Mouse (Mus musculus): Measurements from ENCODE around the gene Bcar3. TPM values are rescaled to one million over a fixed set of nuclear protein-coding genes. Genes with fewer than 3 reads are reported as not detected.
"Not testable (repeated sequence)": the region's sequence is repeated elsewhere in the genome, so short reads cannot be mapped to it uniquely, and the experiment has no call there.

The Bcar3 gene
- polyA plus RNA-seq, 1 experiment from 2014 or later: 13.7 TPM

GRCm38 (mm10) chr3:122378634-122379033, 84.7 kb downstream of the Bcar3 start:
- H3K36me3 ChIP-seq (ENCODE audit: control insufficient read depth, insufficient read depth, low read length): no peaks in the 10 kb centered on the region
- H3K9me3 ChIP-seq (replicated peaks; ENCODE audit: control insufficient read depth, low read length): no peaks in the 10 kb centered on the region
- H3K4me3 ChIP-seq (replicated peaks; ENCODE audit: low read length): no peak overlapping the region
- 58% methylated on average over 6 of the region's 6 CpGs for WGBS
- no peak overlapping the region for H3K9ac ChIP-seq (ENCODE audit: low read length)
- no peak overlapping the region for H3K27ac ChIP-seq (ENCODE audit: low read length)
- no peak overlapping the region for H3K4me2 ChIP-seq (ENCODE audit: low read depth, low read length)
- H3K27me3 ChIP-seq (ENCODE audit: control insufficient read depth, insufficient read depth, low read length): no peaks in the 10 kb centered on the region
- H3K4me1 ChIP-seq (ENCODE audit: control insufficient read depth, insufficient read depth, low read length): 0 out of 2 replicates have a peak, but pooled peaks cover 3% of the 10 kb centered on the region
- no peak for ATAC-seq (ENCODE audit: insufficient read depth, low FRiP score)

- WGBS: 60% methylated on average over 5 of the region's 5 CpGs
- no peak for ATAC-seq (ENCODE audit: insufficient read depth, low FRiP score)
- Histone ChIP-seq H3K4me1 (ENCODE audit: control insufficient read depth, insufficient read depth, low read length) (0 out of 2 replicates have a peak, but pooled peaks cover 3% of the 10 kb centered on the region), H3K4me3 (replicated peaks; ENCODE audit: low read length) (no peak overlapping the region), H3K27ac (ENCODE audit: low read length) (no peak overlapping the region), H3K4me2 (ENCODE audit: low read depth, low read length) (no peak overlapping the region), H3K27me3 (ENCODE audit: control insufficient read depth, insufficient read depth, low read length) (no peaks in the 10 kb centered on the region), H3K36me3 (ENCODE audit: control insufficient read depth, insufficient read depth, low read length) (no peaks in the 10 kb centered on the region), H3K9ac (ENCODE audit: low read length) (no peak overlapping the region), H3K9me3 (replicated peaks; ENCODE audit: control insufficient read depth, low read length) (no peaks in the 10 kb centered on the region)
These were observed 86.8 kb downstream of the Bcar3 start for GRCm38 (mm10) chr3:122380776-122381175.

- no peak for ATAC-seq (ENCODE audit: insufficient read depth, low FRiP score)
- WGBS: 84% methylated on average over 3 of the region's 3 CpGs
- no peaks in the 10 kb centered on the region for H3K27me3 ChIP-seq (ENCODE audit: control insufficient read depth, insufficient read depth, low read length)
These were observed 87.7 kb downstream of the Bcar3 start for GRCm38 (mm10) chr3:122381591-122381990.

GRCm38 (mm10) chr3:122386444-122386843, 92.5 kb downstream of the Bcar3 start:
- Histone ChIP-seq H3K9ac (ENCODE audit: low read length) (no peak overlapping the region), H3K36me3 (ENCODE audit: control insufficient read depth, insufficient read depth, low read length) (no peaks in the 10 kb centered on the region), H3K27ac (ENCODE audit: low read length) (no peak overlapping the region), H3K27me3 (ENCODE audit: control insufficient read depth, insufficient read depth, low read length) (no peaks in the 10 kb centered on the region), H3K9me3 (replicated peaks; ENCODE audit: control insufficient read depth, low read length) (no peaks in the 10 kb centered on the region), H3K4me3 (replicated peaks; ENCODE audit: low read length) (no peak overlapping the region), H3K4me2 (ENCODE audit: low read depth, low read length) (no peak overlapping the region), H3K4me1 (ENCODE audit: control insufficient read depth, insufficient read depth, low read length) (no peaks in the 10 kb centered on the region)
- ATAC-seq (ENCODE audit: insufficient read depth, low FRiP score): no peak
- WGBS: 87% methylated on average over 5 of the region's 5 CpGs

More at GRCm38 (mm10) chr3:122381591-122381990, 87.7 kb downstream of the Bcar3 start:
- no peaks in the 10 kb centered on the region for H3K9me3 ChIP-seq (replicated peaks; ENCODE audit: control insufficient read depth, low read length)
- no peak overlapping the region for H3K9ac ChIP-seq (ENCODE audit: low read length)
- no peaks in the 10 kb centered on the region for H3K36me3 ChIP-seq (ENCODE audit: control insufficient read depth, insufficient read depth, low read length)
- H3K4me3 ChIP-seq (replicated peaks; ENCODE audit: low read length): no peak overlapping the region
- H3K4me2 ChIP-seq (ENCODE audit: low read depth, low read length): no peak overlapping the region
- no peak overlapping the region for H3K27ac ChIP-seq (ENCODE audit: low read length)
- H3K4me1 ChIP-seq (ENCODE audit: control insufficient read depth, insufficient read depth, low read length): no peaks in the 10 kb centered on the region

- Histone ChIP-seq H3K9ac (ENCODE audit: low read length) (no peak overlapping the region), H3K27ac (ENCODE audit: low read length) (no peak overlapping the region)
- 55% methylated on average over 3 of the region's 3 CpGs for WGBS
These were observed 93.8 kb downstream of the Bcar3 start for GRCm38 (mm10) chr3:122387771-122388170.

GRCm38 (mm10) chr3:122389972-122390371, 96.0 kb downstream of the Bcar3 start:
- H3K27ac ChIP-seq (ENCODE audit: low read length): no peak overlapping the region
- H3K4me2 ChIP-seq (ENCODE audit: low read depth, low read length): no peak overlapping the region
- WGBS: 83% methylated on average over 5 of the region's 5 CpGs
- no peaks in the 10 kb centered on the region for H3K4me1 ChIP-seq (ENCODE audit: control insufficient read depth, insufficient read depth, low read length)
- H3K27me3 ChIP-seq (ENCODE audit: control insufficient read depth, insufficient read depth, low read length): no peaks in the 10 kb centered on the region
- no peak overlapping the region for H3K9ac ChIP-seq (ENCODE audit: low read length)
- no peak for ATAC-seq (ENCODE audit: insufficient read depth, low FRiP score)
- H3K4me3 ChIP-seq (replicated peaks; ENCODE audit: low read length): no peak overlapping the region
- H3K9me3 ChIP-seq (replicated peaks; ENCODE audit: control insufficient read depth, low read length): no peaks in the 10 kb centered on the region
- no peaks in the 10 kb centered on the region for H3K36me3 ChIP-seq (ENCODE audit: control insufficient read depth, insufficient read depth, low read length)

More at GRCm38 (mm10) chr3:122387771-122388170, 93.8 kb downstream of the Bcar3 start:
- no peak for ATAC-seq (ENCODE audit: insufficient read depth, low FRiP score)
- no peaks in the 10 kb centered on the region for H3K4me1 ChIP-seq (ENCODE audit: control insufficient read depth, insufficient read depth, low read length)
- no peaks in the 10 kb centered on the region for H3K36me3 ChIP-seq (ENCODE audit: control insufficient read depth, insufficient read depth, low read length)
- H3K9me3 ChIP-seq (replicated peaks; ENCODE audit: control insufficient read depth, low read length): no peaks in the 10 kb centered on the region
- H3K27me3 ChIP-seq (ENCODE audit: control insufficient read depth, insufficient read depth, low read length): no peaks in the 10 kb centered on the region
- H3K4me2 ChIP-seq (ENCODE audit: low read depth, low read length): no peak overlapping the region
- no peak overlapping the region for H3K4me3 ChIP-seq (replicated peaks; ENCODE audit: low read length)

- Histone ChIP-seq H3K27ac (ENCODE audit: low read length) (no peak overlapping the region), H3K4me1 (ENCODE audit: control insufficient read depth, insufficient read depth, low read length) (no peaks in the 10 kb centered on the region), H3K36me3 (ENCODE audit: control insufficient read depth, insufficient read depth, low read length) (no peaks in the 10 kb centered on the region), H3K9ac (ENCODE audit: low read length) (no peak overlapping the region), H3K4me3 (replicated peaks; ENCODE audit: low read length) (no peak overlapping the region), H3K4me2 (ENCODE audit: low read depth, low read length) (no peak overlapping the region), H3K27me3 (ENCODE audit: control insufficient read depth, insufficient read depth, low read length) (no peaks in the 10 kb centered on the region), H3K9me3 (replicated peaks; ENCODE audit: control insufficient read depth, low read length) (no peaks in the 10 kb centered on the region)
- no peak for ATAC-seq (ENCODE audit: insufficient read depth, low FRiP score)
- 92% methylated on average over 2 of the region's 2 CpGs for WGBS
These were observed 97.2 kb downstream of the Bcar3 start for GRCm38 (mm10) chr3:122391098-122391497.

GRCm38 (mm10) chr3:122391816-122392215, 97.9 kb downstream of the Bcar3 start:
- no peak for ATAC-seq (ENCODE audit: insufficient read depth, low FRiP score)
- Histone ChIP-seq H3K36me3 (ENCODE audit: control insufficient read depth, insufficient read depth, low read length) (no peaks in the 10 kb centered on the region), H3K9ac (ENCODE audit: low read length) (no peak overlapping the region), H3K27ac (ENCODE audit: low read length) (no peak overlapping the region), H3K27me3 (ENCODE audit: control insufficient read depth, insufficient read depth, low read length) (no peaks in the 10 kb centered on the region), H3K4me1 (ENCODE audit: control insufficient read depth, insufficient read depth, low read length) (no peaks in the 10 kb centered on the region), H3K4me2 (ENCODE audit: low read depth, low read length) (no peak overlapping the region), H3K4me3 (replicated peaks; ENCODE audit: low read length) (no peak overlapping the region), H3K9me3 (replicated peaks; ENCODE audit: control insufficient read depth, low read length) (no peaks in the 10 kb centered on the region)
- 46% methylated on average over 12 of the region's 12 CpGs for WGBS

GRCm38 (mm10) chr3:122393411-122393810, 99.5 kb downstream of the Bcar3 start:
- not testable (repeated sequence) for ATAC-seq (ENCODE audit: insufficient read depth, low FRiP score)

More at GRCm38 (mm10) chr3:122393411-122393810, 99.5 kb downstream of the Bcar3 start:
- not testable (repeated sequence) for H3K4me1 ChIP-seq (ENCODE audit: control insufficient read depth, insufficient read depth, low read length); H3K9ac ChIP-seq (ENCODE audit: low read length); H3K4me3 ChIP-seq (replicated peaks; ENCODE audit: low read length); H3K27ac ChIP-seq (ENCODE audit: low read length); H3K27me3 ChIP-seq (ENCODE audit: control insufficient read depth, insufficient read depth, low read length); H3K36me3 ChIP-seq (ENCODE audit: control insufficient read depth, insufficient read depth, low read length); H3K9me3 ChIP-seq (replicated peaks; ENCODE audit: control insufficient read depth, low read length); H3K4me2 ChIP-seq (ENCODE audit: low read depth, low read length)
- 43% methylated on average over 4 of the region's 4 CpGs for WGBS

All from stomach, embryonic 16.5 days (tissue).